Mouse (Mus musculus): ENCODE data around the gene Abhd16b. TPM values are rescaled to one million over a fixed set of nuclear protein-coding genes. Genes with fewer than 3 reads are reported as not detected.
"Not testable (repeated sequence)": the region's sequence is repeated elsewhere in the genome, so short reads cannot be mapped to it uniquely, and the experiment has no call there.

The Abhd16b gene
- polyA plus RNA-seq, 1 experiment from 2014 or later = 0.26 TPM

GRCm38 (mm10) chr2:181491432-181492205 lies 1.4 kb upstream of the Abhd16b start:
- H3K9me3 ChIP-seq (replicated peaks) = no peaks in the 10 kb centered on the region
- H3K4me1 ChIP-seq (replicated peaks) = peaks cover 22% of the 10 kb centered on the region
- ATAC-seq (replicated peaks; ENCODE audit: insufficient number of reproducible peaks, insufficient read depth, low FRiP score, low read depth) = no peak
- H3K4me3 ChIP-seq = no peak overlapping the region
- no peak overlapping the region for H3K27ac ChIP-seq
- WGBS = 26% methylated on average over 7 of the region's 7 CpGs
- no peaks in the 10 kb centered on the region for H3K27me3 ChIP-seq
- H3K9ac ChIP-seq = no peak overlapping the region
- no peaks in the 10 kb centered on the region for H3K36me3 ChIP-seq
- H3K4me2 ChIP-seq = no peak overlapping the region

- Histone ChIP-seq H3K36me3 (no peaks in the 10 kb centered on the region), H3K27ac (no peak overlapping the region), H3K9me3 (replicated peaks) (no peaks in the 10 kb centered on the region), H3K4me1 (replicated peaks) (peaks cover 17% of the 10 kb centered on the region), H3K9ac (no peak overlapping the region), H3K27me3 (no peaks in the 10 kb centered on the region), H3K4me2 (no peak overlapping the region), H3K4me3 (no peak overlapping the region)
- ATAC-seq (replicated peaks; ENCODE audit: insufficient number of reproducible peaks, insufficient read depth, low FRiP score, low read depth) = no peak
- 37% methylated on average over 3 of the region's 3 CpGs for WGBS
Measured at GRCm38 (mm10) chr2:181492206-181492605, 800 bp upstream of the Abhd16b start.

GRCm38 (mm10) chr2:181494266-181494945 lies 1.4 kb downstream of the Abhd16b start:
- 60% methylated on average over 26 of the region's 26 CpGs for WGBS
- Histone ChIP-seq H3K4me3 (no peak overlapping the region), H3K36me3 (0 out of 2 replicates have a peak, but pooled peaks cover 3% of the 10 kb centered on the region), H3K27ac (no peak overlapping the region), H3K9ac (no peak overlapping the region), H3K4me1 (replicated peaks) (peaks cover 20% of the 10 kb centered on the region), H3K27me3 (no peaks in the 10 kb centered on the region), H3K9me3 (replicated peaks) (no peaks in the 10 kb centered on the region), H3K4me2 (no peak overlapping the region)
- no peak for ATAC-seq (replicated peaks; ENCODE audit: insufficient number of reproducible peaks, insufficient read depth, low FRiP score, low read depth)

GRCm38 (mm10) chr2:181495845-181496244 lies 2.8 kb downstream of the Abhd16b start:
- H3K4me3 ChIP-seq; ATAC-seq (replicated peaks; ENCODE audit: insufficient number of reproducible peaks, insufficient read depth, low FRiP score, low read depth): not testable (repeated sequence)
- WGBS = 61% methylated on average over 8 of the region's 8 CpGs

GRCm38 (mm10) chr2:181496281-181496680 lies 3.3 kb downstream of the Abhd16b start:
- ATAC-seq (replicated peaks; ENCODE audit: insufficient number of reproducible peaks, insufficient read depth, low FRiP score, low read depth) = peak; percentile 48
- WGBS = 10% methylated on average over 8 of the region's 8 CpGs

More at GRCm38 (mm10) chr2:181495845-181496244, 2.8 kb downstream of the Abhd16b start:
- Histone ChIP-seq H3K4me2 (peak overlapping the region; percentile 84; the same call in 1 of the 2 replicates), H3K36me3 (peaks cover 15% of the 10 kb centered on the region), H3K4me1 (replicated peaks) (peaks cover 20% of the 10 kb centered on the region)
- H3K27ac ChIP-seq; H3K27me3 ChIP-seq; H3K9ac ChIP-seq; H3K9me3 ChIP-seq (replicated peaks): not testable (repeated sequence)

GRCm38 (mm10) chr2:181496831-181497547 lies 4.0 kb downstream of the Abhd16b start, which contains the start of gene Tpd52l2:
Tpd52l2 (plus strand) TSS chr2:181497142.
- no peaks in the 10 kb centered on the region for H3K9me3 ChIP-seq (replicated peaks)
- H3K4me3 ChIP-seq = peak within 1 kb of the TSS; percentile 86
- under 1% methylated on average over 46 of the region's 46 CpGs for WGBS
- H3K4me2 ChIP-seq = peak within 1 kb of the TSS; percentile 84
- H3K27me3 ChIP-seq = no peaks in the 10 kb centered on the region
- peak within 1 kb of the TSS; percentile 97 for H3K27ac ChIP-seq
- ATAC-seq (replicated peaks; ENCODE audit: insufficient number of reproducible peaks, insufficient read depth, low FRiP score, low read depth) = peak; percentile 96
- H3K36me3 ChIP-seq = peaks cover 27% of the 10 kb centered on the region
- H3K4me1 ChIP-seq (replicated peaks) = peaks cover 20% of the 10 kb centered on the region
- peak within 1 kb of the TSS; percentile 94 for H3K9ac ChIP-seq

More at GRCm38 (mm10) chr2:181496281-181496680, 3.3 kb downstream of the Abhd16b start:
- peak overlapping the region; percentile 59 for H3K9ac ChIP-seq
- H3K4me2 ChIP-seq = peak overlapping the region; percentile 84
- peak overlapping the region; percentile 97 for H3K27ac ChIP-seq
- peak overlapping the region; percentile 86 for H3K4me3 ChIP-seq
- H3K9me3 ChIP-seq (replicated peaks) = no peaks in the 10 kb centered on the region
- H3K36me3 ChIP-seq = peaks cover 20% of the 10 kb centered on the region
- H3K27me3 ChIP-seq = no peaks in the 10 kb centered on the region
- H3K4me1 ChIP-seq (replicated peaks) = peaks cover 20% of the 10 kb centered on the region

- WGBS = under 1% methylated on average over 12 of the region's 12 CpGs
- Histone ChIP-seq H3K27ac (peak overlapping the region; percentile 97), H3K4me3 (peak overlapping the region; percentile 86), H3K4me2 (peak overlapping the region; percentile 84), H3K9ac (peak overlapping the region; percentile 94), H3K9me3 (replicated peaks) (no peaks in the 10 kb centered on the region), H3K27me3 (no peaks in the 10 kb centered on the region), H3K4me1 (replicated peaks) (peaks cover 20% of the 10 kb centered on the region), H3K36me3 (peaks cover 32% of the 10 kb centered on the region)
- ATAC-seq (replicated peaks; ENCODE audit: insufficient number of reproducible peaks, insufficient read depth, low FRiP score, low read depth) = peak; percentile 57
Measured at GRCm38 (mm10) chr2:181497548-181497875, 4.5 kb downstream of the Abhd16b start.

- no peak overlapping the region for H3K9ac ChIP-seq
- H3K27ac ChIP-seq = no peak overlapping the region
- 66% methylated on average over 4 of the region's 4 CpGs for WGBS
- no peak overlapping the region for H3K4me3 ChIP-seq
- no peaks in the 10 kb centered on the region for H3K27me3 ChIP-seq
- no peaks in the 10 kb centered on the region for H3K9me3 ChIP-seq (replicated peaks)
- peaks cover 20% of the 10 kb centered on the region for H3K4me1 ChIP-seq (replicated peaks)
- ATAC-seq (replicated peaks; ENCODE audit: insufficient number of reproducible peaks, insufficient read depth, low FRiP score, low read depth) = no peak
- H3K36me3 ChIP-seq = peaks cover 43% of the 10 kb centered on the region
- H3K4me2 ChIP-seq = no peak overlapping the region
Measured at GRCm38 (mm10) chr2:181498644-181499043, 5.6 kb downstream of the Abhd16b start.

- WGBS = 93% methylated on average over 2 of the region's 2 CpGs
- Histone ChIP-seq H3K9me3 (replicated peaks) (no peaks in the 10 kb centered on the region), H3K4me3 (no peak overlapping the region), H3K27ac (no peak overlapping the region), H3K4me2 (no peak overlapping the region), H3K27me3 (no peaks in the 10 kb centered on the region), H3K4me1 (replicated peaks) (peaks cover 6% of the 10 kb centered on the region), H3K9ac (no peak overlapping the region), H3K36me3 (peaks cover 56% of the 10 kb centered on the region)
- no peak for ATAC-seq (replicated peaks; ENCODE audit: insufficient number of reproducible peaks, insufficient read depth, low FRiP score, low read depth)
Measured at GRCm38 (mm10) chr2:181509191-181509590, 16.2 kb downstream of the Abhd16b start.

GRCm38 (mm10) chr2:181511231-181511630 lies 18.2 kb downstream of the Abhd16b start:
- Histone ChIP-seq H3K27ac (no peak overlapping the region), H3K27me3 (no peaks in the 10 kb centered on the region), H3K4me1 (replicated peaks) (no peaks in the 10 kb centered on the region), H3K9ac (no peak overlapping the region), H3K9me3 (replicated peaks) (no peaks in the 10 kb centered on the region), H3K4me2 (no peak overlapping the region), H3K36me3 (peaks cover 64% of the 10 kb centered on the region), H3K4me3 (no peak overlapping the region)
- no peak for ATAC-seq (replicated peaks; ENCODE audit: insufficient number of reproducible peaks, insufficient read depth, low FRiP score, low read depth)
- WGBS = 95% methylated on average over 8 of the region's 8 CpGs

GRCm38 (mm10) chr2:181519201-181519600 lies 26.2 kb downstream of the Abhd16b start:
- Histone ChIP-seq H3K9ac (peak overlapping the region; percentile 93; the same call in 1 of the 2 replicates), H3K4me1 (replicated peaks) (peaks cover 26% of the 10 kb centered on the region), H3K4me3 (peak overlapping the region; percentile 79), H3K9me3 (replicated peaks) (no peaks in the 10 kb centered on the region), H3K27ac (peak overlapping the region; percentile 99), H3K36me3 (peaks cover 29% of the 10 kb centered on the region), H3K4me2 (peak overlapping the region; percentile 68), H3K27me3 (no peaks in the 10 kb centered on the region)
- ATAC-seq (replicated peaks; ENCODE audit: insufficient number of reproducible peaks, insufficient read depth, low FRiP score, low read depth) = no peak
- WGBS = 68% methylated on average over 3 of the region's 3 CpGs
